Mouse (Mus musculus): Measurements from ENCODE around the gene Sgms1. TPM values are rescaled to one million over a fixed set of nuclear protein-coding genes. Genes with fewer than 3 reads are reported as not detected.

Sgms1 gene
- total RNA-seq, 2 experiments from 2014 or later: 56.3 to 58.4 TPM

GRCm38 (mm10) chr19:32269141-32269843, 120.2 kb downstream of the Sgms1 start:
- DNase-seq: no peak

- no peak for DNase-seq
Measured at GRCm38 (mm10) chr19:32268562-32268961, 121.0 kb downstream of the Sgms1 start.

DNA sequence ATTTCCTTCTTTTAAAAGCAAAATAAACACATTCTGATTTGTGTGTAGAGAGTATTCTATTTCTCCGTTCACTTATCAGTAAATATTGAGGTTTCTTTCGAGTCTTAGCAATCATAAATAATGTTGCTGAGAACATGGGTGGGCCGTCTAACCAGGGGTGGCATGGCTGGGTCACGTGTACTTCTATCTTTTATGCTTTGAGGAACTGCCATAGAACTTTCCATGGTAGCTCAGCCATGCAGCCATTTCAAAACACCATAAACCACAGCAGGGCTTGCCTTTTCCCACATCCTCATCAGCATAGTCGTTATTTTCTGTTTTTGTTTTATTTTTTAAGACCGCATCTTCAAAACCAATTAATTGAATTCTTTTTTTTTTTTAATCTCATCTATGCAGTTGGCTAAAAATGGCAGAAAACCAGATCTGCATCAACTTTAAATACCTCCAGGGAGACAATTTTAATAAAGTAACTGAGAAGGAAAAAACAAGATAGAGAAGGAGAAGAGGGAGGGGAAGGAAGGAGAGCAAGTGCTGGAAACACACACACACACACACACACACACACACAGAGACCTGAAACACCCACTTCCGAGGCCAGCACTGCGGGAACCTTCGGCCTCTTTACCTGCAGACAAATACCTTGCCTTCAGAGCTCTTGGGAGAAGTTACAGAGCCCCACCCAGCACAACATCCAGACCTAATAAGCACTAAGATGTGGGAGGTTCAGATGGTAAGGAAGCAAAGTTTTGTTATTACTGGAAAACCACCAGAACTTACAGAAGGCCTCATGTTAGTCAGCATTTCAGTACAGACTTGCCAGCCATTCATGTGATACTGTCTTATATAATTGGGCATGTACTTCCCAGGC, 122.9 kb downstream of the Sgms1 start:
- DNase-seq: no peak

GRCm38 (mm10) chr19:32263753-32264152, 125.8 kb downstream of the Sgms1 start:
- no peak for DNase-seq

DNA sequence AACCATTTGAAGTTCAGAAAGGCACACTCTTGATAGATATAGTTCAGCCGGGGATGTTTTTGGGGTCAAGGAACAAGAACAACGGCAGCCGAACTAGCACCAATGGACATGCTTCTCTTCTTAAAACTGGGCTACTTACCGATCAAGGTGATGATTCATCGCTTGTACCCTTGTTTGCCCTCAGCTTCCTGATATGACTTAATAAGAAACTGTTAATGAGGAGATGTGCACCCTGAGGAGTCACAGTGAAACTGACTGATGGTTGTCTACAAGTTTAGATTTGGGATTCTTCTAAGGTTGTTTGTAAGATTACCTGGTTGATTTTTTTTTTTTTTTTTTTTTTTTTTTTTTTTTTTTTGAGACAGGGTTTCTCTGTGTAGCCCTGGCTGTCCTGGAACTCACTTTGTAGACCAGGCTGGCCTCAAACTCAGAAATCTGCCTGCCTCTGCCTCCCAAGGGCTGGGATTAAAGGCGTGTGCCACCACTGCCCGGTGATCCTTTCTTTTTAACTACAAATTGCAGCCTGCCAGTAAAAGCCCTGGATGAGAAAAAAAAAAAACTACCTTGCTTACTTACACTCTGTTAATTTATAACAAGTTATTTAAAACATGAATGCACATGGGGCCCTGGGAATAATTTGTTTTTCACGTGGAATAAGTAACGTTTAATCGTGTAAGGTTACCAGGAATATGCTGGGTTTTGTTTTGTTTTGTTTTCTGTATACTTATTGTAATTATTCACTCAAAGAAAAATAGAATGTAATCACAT, 126.5 kb downstream of the Sgms1 start:
- no peak for DNase-seq

GRCm38 (mm10) chr19:32260869-32261688, 128.4 kb downstream of the Sgms1 start:
- peak; percentile 32 for DNase-seq

GRCm38 (mm10) chr19:32259830-32260229, 129.7 kb downstream of the Sgms1 start:
- DNase-seq: no peak

DNA sequence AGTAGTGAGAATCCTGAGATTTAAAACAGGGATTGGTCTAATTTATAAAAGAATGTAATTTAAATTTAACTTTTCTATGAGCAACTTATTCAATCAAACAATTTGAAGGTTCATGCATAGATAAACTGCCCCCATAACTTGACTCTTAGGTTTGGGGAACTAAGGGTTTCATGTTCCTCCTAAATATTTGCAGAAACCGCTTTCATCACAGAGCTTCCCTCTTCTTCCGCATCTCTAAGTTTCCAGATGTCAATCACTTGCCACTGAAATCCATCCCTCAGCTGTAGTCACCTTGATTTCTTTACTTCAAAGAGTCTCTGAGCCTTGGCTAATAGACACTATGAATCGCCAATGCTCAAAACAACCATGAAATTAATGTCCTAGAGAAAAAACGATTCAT, 130.5 kb downstream of the Sgms1 start:
- no peak for DNase-seq

DNA sequence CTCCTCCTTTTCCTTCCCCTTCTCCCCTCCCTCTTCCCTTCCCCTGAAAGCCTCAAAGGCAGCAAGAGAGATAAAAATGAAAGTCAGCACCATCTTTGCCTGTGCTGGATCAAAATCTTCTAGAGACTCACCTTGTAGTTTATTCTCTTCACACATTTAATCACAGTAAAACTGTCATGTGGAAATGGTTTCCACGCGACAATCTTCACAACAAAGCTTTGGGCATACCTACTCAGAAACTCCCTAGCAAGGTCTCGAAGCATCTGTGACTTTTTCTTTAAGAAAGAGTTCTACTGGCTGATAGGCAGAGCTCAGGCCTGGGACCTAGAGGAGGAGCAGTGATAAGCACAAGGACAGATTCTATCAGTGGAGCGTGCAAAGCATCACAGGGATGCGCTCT, 131.4 kb downstream of the Sgms1 start:
- no peak for DNase-seq

GRCm38 (mm10) chr19:32257616-32258015, 131.9 kb downstream of the Sgms1 start:
- DNase-seq: no peak

DNA sequence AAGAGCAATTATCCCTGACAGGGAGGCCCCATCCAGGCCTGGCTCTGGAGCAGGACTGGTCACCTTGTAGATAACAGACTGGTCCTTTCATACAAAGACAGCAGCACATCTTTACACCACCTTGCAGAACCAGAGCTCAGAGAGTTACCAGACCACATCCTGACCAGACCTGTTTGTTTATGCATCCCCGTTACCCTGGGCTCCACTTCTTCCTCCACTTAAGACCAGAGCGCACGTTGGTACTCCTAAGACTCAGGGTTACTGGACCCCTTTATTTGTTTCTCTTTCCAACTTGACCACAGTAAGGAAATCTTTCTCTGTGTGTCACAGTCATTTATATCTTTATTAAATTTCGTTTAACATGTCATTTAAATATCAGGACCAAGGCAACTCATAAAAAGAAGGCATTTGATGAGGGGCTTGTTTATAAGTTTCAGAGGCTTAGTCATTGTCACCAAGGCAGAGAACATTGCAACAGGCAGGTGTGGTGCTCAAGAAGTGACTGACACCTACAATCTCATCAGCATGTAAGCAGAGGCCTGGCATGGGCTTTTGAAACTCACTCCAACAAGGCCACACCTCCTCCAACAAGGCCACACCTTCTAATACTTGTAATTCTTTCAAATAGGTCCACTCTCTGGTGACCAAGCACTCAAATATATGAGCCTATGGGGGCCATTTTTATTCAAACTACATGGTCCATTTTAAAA, 132.7 kb downstream of the Sgms1 start:
- DNase-seq: no peak

- no peak for DNase-seq
Measured at GRCm38 (mm10) chr19:32255429-32256185, 133.9 kb downstream of the Sgms1 start.

GRCm38 (mm10) chr19:32254739-32255344, 134.7 kb downstream of the Sgms1 start:
- no peak for DNase-seq

DNA sequence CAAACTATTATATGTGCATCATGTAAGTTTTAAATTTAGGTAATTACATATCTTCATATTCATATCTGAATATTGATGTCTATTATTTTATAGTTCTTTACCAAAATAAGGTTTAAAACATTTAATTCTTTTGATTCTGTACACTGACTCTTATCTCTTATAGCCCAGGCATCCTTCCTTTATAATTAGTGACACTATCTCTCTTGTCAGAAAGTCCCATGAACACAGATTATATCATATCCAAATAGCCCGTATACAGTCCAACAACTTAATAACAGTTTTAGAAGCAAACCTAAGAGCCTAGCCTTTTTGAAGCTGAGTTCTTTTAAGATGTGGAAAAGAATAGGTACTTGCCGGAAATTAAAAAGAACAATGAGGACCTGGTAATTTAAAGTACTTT, 135.3 kb downstream of the Sgms1 start:
- DNase-seq: no peak

- no peak for DNase-seq
Measured at GRCm38 (mm10) chr19:32252987-32253386, 136.5 kb downstream of the Sgms1 start.

DNA sequence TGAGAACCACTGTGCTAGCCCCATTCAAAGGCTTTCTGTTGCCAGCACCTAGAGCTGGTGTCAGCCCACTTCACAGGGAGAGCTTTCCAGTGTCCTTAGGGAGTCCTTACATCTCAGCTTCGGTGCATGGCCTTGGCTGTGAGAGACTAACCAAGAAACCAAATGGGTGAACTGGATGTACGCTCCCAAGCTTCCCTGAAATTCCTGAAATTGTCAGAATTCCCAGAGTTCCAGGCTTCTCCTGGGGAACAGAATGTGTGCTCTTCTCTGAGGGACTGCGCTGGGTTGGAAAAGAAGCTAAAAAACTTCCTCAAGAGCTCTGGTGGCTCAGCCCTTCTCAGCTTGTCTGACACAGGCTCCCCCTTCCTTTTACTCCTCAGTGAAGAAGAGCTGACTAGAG, 137.1 kb downstream of the Sgms1 start:
- DNase-seq: no peak

- no peak for DNase-seq
Measured at GRCm38 (mm10) chr19:32249181-32250130, 140.1 kb downstream of the Sgms1 start.

GRCm38 (mm10) chr19:32244881-32245280, 144.6 kb downstream of the Sgms1 start:
- no peak for DNase-seq

DNA sequence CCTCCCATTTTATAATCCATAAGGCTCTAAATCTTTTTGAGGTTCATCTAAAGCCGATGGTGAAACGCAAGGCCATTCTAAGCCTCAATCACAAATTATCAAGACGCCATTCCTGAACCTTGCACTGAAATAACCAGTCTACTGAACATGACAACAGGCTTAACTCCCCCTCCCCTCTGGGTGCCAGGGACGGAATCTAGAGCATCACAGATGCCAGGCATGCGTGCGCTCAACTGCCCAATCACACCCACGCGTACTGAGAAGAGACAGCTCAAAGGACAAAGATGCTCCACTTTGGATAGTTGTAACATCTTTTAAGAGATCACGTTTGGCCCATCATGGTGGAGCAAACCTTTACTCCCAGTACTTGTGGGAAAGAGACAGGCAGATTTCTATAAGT, 146.3 kb downstream of the Sgms1 start:
- DNase-seq: no peak

All from adrenal gland, postnatal 10 days (tissue).